Mouse (Mus musculus) frontal cortex, postnatal 25 days (tissue): ENCODE measurements around the gene Maz.

Source experiments
- DNase-seq, 2 experiments: peaks; one replicate each; pipeline ENCODE4 v3.0.0; 2022; ENCODE audit warnings: low spot score in 2 of 2

The Maz gene

GRCm38 (mm10) chr7:127026984-127027726 lies at the start of gene Maz:
TSS of gene Maz (minus strand) at chr7:127027037.
- DNase-seq = peak; percentile 98 to 99

GRCm38 (mm10) chr7:127076188-127076587 lies 49.4 kb upstream of the Maz start:
- DNase-seq = no peak

- no peak for DNase-seq
Measured at GRCm38 (mm10) chr7:127073221-127073620, 46.4 kb upstream of the Maz start.

GRCm38 (mm10) chr7:127070871-127071413 lies 44.1 kb upstream of the Maz start:
- DNase-seq = no peak

GRCm38 (mm10) chr7:127066317-127066716 lies 39.5 kb upstream of the Maz start:
- no peak for DNase-seq

GRCm38 (mm10) chr7:127065538-127065937 lies 38.7 kb upstream of the Maz start:
- no peak for DNase-seq

GRCm38 (mm10) chr7:127055026-127055585 lies 28.3 kb upstream of the Maz start:
- DNase-seq = no peak

- peak; percentile 80 to 85 for DNase-seq
Measured at GRCm38 (mm10) chr7:127041851-127042672, 15.2 kb upstream of the Maz start, which contains the start of gene Kif22. TSS of gene Kif22 (minus strand) at chr7:127042471.

- DNase-seq = no peak
Measured at GRCm38 (mm10) chr7:127031244-127031643, 4.4 kb upstream of the Maz start.

- no peak for DNase-seq
Measured at GRCm38 (mm10) chr7:127030172-127030571, 3.3 kb upstream of the Maz start.

- DNase-seq = no peak
Measured at GRCm38 (mm10) chr7:127027885-127028284, 1.0 kb upstream of the Maz start.

GRCm38 (mm10) chr7:127026616-127026983 lies 237 bp downstream of the Maz start:
- DNase-seq = no peak

- no peak for DNase-seq
Measured at GRCm38 (mm10) chr7:127026161-127026600, 656 bp downstream of the Maz start.

GRCm38 (mm10) chr7:127025556-127026160 lies 1.2 kb downstream of the Maz start:
- DNase-seq = no peak

- peak; percentile 66 to 69 for DNase-seq
Measured at GRCm38 (mm10) chr7:127024755-127025555, 1.9 kb downstream of the Maz start.

GRCm38 (mm10) chr7:127023896-127024690 lies 2.7 kb downstream of the Maz start:
- DNase-seq = no peak

- DNase-seq = no peak
Measured at GRCm38 (mm10) chr7:127023272-127023691, 3.6 kb downstream of the Maz start.

- DNase-seq = no peak
Measured at GRCm38 (mm10) chr7:127022528-127023271, 4.1 kb downstream of the Maz start.
